Mouse (Mus musculus) kidney, embryonic 15.5 days (tissue): ENCODE measurements around the gene Htra1. TPM values are rescaled to one million over a fixed set of nuclear protein-coding genes. Genes with fewer than 3 reads are reported as not detected.

ENCODE experiments used
- ATAC-seq: fragments of 200-750 bp; cut with Nextera tagmentation; replicated peaks from 2 replicates; pipeline ENCODE4 v1.8.0; 2017; ENCODE audit warnings: moderate TSS enrichment; ENCODE audit not compliant: low FRiP score
- H3K27ac ChIP-seq: fragments of 300-500 bp; sonication (generic); 2 replicates; pipeline ENCODE4 v1.5.1; 2015; ENCODE audit warnings: mild to moderate bottlenecking, inconsistent platforms
- H3K27me3 ChIP-seq: fragments of 300-500 bp; sonication (generic); 2 replicates; pipeline ENCODE4 v1.6.1; 2015; ENCODE audit warnings: inconsistent platforms
- H3K36me3 ChIP-seq: fragments of 300-500 bp; sonication (generic); 2 replicates; pipeline ENCODE4 v1.6.1; 2015; ENCODE audit warnings: inconsistent platforms
- H3K4me1 ChIP-seq: fragments of 300-500 bp; sonication (generic); 2 replicates; pipeline ENCODE4 v1.6.1; 2015; ENCODE audit warnings: inconsistent platforms
- H3K4me2 ChIP-seq: fragments of 300-500 bp; sonication (generic); 2 replicates; pipeline ENCODE4 v1.6.1; 2015; ENCODE audit warnings: moderate library complexity, mild to moderate bottlenecking, inconsistent platforms
- H3K4me3 ChIP-seq: fragments of 300-500 bp; sonication (generic); replicated peaks from 2 replicates; pipeline ENCODE4 v1.5.1; 2015; ENCODE audit warnings: mild to moderate bottlenecking, inconsistent platforms
- H3K9ac ChIP-seq: fragments of 300-500 bp; sonication (generic); 2 replicates; pipeline ENCODE4 v1.6.1; 2015; ENCODE audit warnings: mild to moderate bottlenecking, inconsistent platforms
- H3K9me3 ChIP-seq: fragments of 300-500 bp; sonication (generic); replicated peaks from 2 replicates; pipeline ENCODE4 v1.6.1; 2016; ENCODE audit warnings: inconsistent platforms
- WGBS: fragments of 180-500 bp; shearing (Covaris S2); methylation state at CpG from one replicate; pipeline ENCODE4 v1.1.7; 2015; ENCODE audit warnings: mixed read lengths; 5-methylcytosine and 5-hydroxymethylcytosine counted together
- polyA plus RNA-seq: library from polyadenylated mRNA; unstranded; fragments of >200 nt; fragmentation: Nextera tagmentation; extraction: Ambion mirVana; gene quantifications from 2 replicates; pipeline ENCODE4 v1.2.1, GENCODE M21; 2015

Gene Htra1
- polyA plus RNA-seq, 1 experiment from 2014 or later: 14.3 TPM

GRCm38 (mm10) chr7:130969507-130969906 lies 33.6 kb downstream of the Htra1 start:
- Histone ChIP-seq H3K9me3 (no peaks in the 10 kb centered on the region), H3K4me2 (no peak overlapping the region), H3K27ac (no peak overlapping the region), H3K27me3 (no peaks in the 10 kb centered on the region), H3K36me3 (no peaks in the 10 kb centered on the region), H3K9ac (no peak overlapping the region), H3K4me1 (peaks cover 17% of the 10 kb centered on the region), H3K4me3 (no peak overlapping the region)
- WGBS: 36% methylated on average over 3 of the region's 3 CpGs
- ATAC-seq: no peak

- WGBS: 80% methylated on average over 9 of the region's 9 CpGs
- Histone ChIP-seq H3K4me2 (no peak overlapping the region), H3K9me3 (no peaks in the 10 kb centered on the region), H3K4me3 (no peak overlapping the region), H3K27ac (no peak overlapping the region), H3K36me3 (no peaks in the 10 kb centered on the region), H3K27me3 (no peaks in the 10 kb centered on the region), H3K4me1 (peaks cover 11% of the 10 kb centered on the region), H3K9ac (no peak overlapping the region)
- ATAC-seq: no peak
Measured at GRCm38 (mm10) chr7:130972767-130973166, 36.9 kb downstream of the Htra1 start.

GRCm38 (mm10) chr7:130976305-130976935 lies 40.5 kb downstream of the Htra1 start:
- WGBS: 27% methylated on average over 13 of the region's 13 CpGs
- 0 out of 2 replicates have a peak, but pooled peaks have one; percentile 49 for ATAC-seq
- peaks cover 17% of the 10 kb centered on the region for H3K4me1 ChIP-seq
- H3K27ac ChIP-seq: no peak overlapping the region
- no peaks in the 10 kb centered on the region for H3K36me3 ChIP-seq
- no peak overlapping the region for H3K9ac ChIP-seq
- H3K27me3 ChIP-seq: no peaks in the 10 kb centered on the region
- H3K9me3 ChIP-seq: no peaks in the 10 kb centered on the region
- H3K4me3 ChIP-seq: no peak overlapping the region
- H3K4me2 ChIP-seq: no peak overlapping the region

- Histone ChIP-seq H3K36me3 (no peaks in the 10 kb centered on the region), H3K4me1 (peaks cover 25% of the 10 kb centered on the region), H3K27ac (no peak overlapping the region), H3K4me2 (no peak overlapping the region), H3K9me3 (no peaks in the 10 kb centered on the region), H3K9ac (no peak overlapping the region), H3K27me3 (no peaks in the 10 kb centered on the region), H3K4me3 (no peak overlapping the region)
- 46% methylated on average over 5 of the region's 5 CpGs for WGBS
- ATAC-seq: peak; percentile 30; the same call in 1 of the 2 replicates
Measured at GRCm38 (mm10) chr7:130977794-130978521, 42.0 kb downstream of the Htra1 start.

- WGBS: 62% methylated on average over 1 of the region's 1 CpGs
- Histone ChIP-seq H3K36me3 (no peaks in the 10 kb centered on the region), H3K27me3 (no peaks in the 10 kb centered on the region), H3K4me2 (no peak overlapping the region), H3K4me3 (no peak overlapping the region), H3K4me1 (peaks cover 26% of the 10 kb centered on the region), H3K9ac (no peak overlapping the region), H3K9me3 (no peaks in the 10 kb centered on the region), H3K27ac (no peak overlapping the region)
- ATAC-seq: no peak
Measured at GRCm38 (mm10) chr7:130978545-130978944, 42.6 kb downstream of the Htra1 start.

- Histone ChIP-seq H3K27me3 (no peaks in the 10 kb centered on the region), H3K9ac (no peak overlapping the region), H3K4me3 (no peak overlapping the region), H3K4me1 (peaks cover 31% of the 10 kb centered on the region), H3K27ac (no peak overlapping the region), H3K9me3 (no peaks in the 10 kb centered on the region), H3K36me3 (no peaks in the 10 kb centered on the region), H3K4me2 (no peak overlapping the region)
- ATAC-seq: no peak
- WGBS: 92% methylated on average over 5 of the region's 5 CpGs
Measured at GRCm38 (mm10) chr7:130980130-130980529, 44.2 kb downstream of the Htra1 start.

- WGBS: 35% methylated on average over 4 of the region's 4 CpGs
- Histone ChIP-seq H3K4me1 (peaks cover 24% of the 10 kb centered on the region), H3K9me3 (no peaks in the 10 kb centered on the region), H3K4me2 (no peak overlapping the region), H3K9ac (no peak overlapping the region), H3K36me3 (no peaks in the 10 kb centered on the region), H3K4me3 (no peak overlapping the region), H3K27ac (no peak overlapping the region), H3K27me3 (no peaks in the 10 kb centered on the region)
- peak; percentile 73 for ATAC-seq
Measured at GRCm38 (mm10) chr7:130982371-130982770, 46.5 kb downstream of the Htra1 start.

GRCm38 (mm10) chr7:130982881-130983280 lies 47.0 kb downstream of the Htra1 start:
- no peak overlapping the region for H3K9ac ChIP-seq
- H3K27me3 ChIP-seq: no peaks in the 10 kb centered on the region
- H3K9me3 ChIP-seq: no peaks in the 10 kb centered on the region
- WGBS: 78% methylated on average over 3 of the region's 3 CpGs
- H3K36me3 ChIP-seq: no peaks in the 10 kb centered on the region
- H3K4me3 ChIP-seq: no peak overlapping the region
- ATAC-seq: 0 out of 2 replicates have a peak, but pooled peaks have one; percentile 29
- no peak overlapping the region for H3K27ac ChIP-seq
- no peak overlapping the region for H3K4me2 ChIP-seq
- peaks cover 19% of the 10 kb centered on the region for H3K4me1 ChIP-seq

- Histone ChIP-seq H3K27me3 (no peaks in the 10 kb centered on the region), H3K9me3 (no peaks in the 10 kb centered on the region), H3K36me3 (no peaks in the 10 kb centered on the region), H3K4me1 (peaks cover 14% of the 10 kb centered on the region), H3K27ac (no peak overlapping the region), H3K4me3 (no peak overlapping the region), H3K9ac (no peak overlapping the region), H3K4me2 (no peak overlapping the region)
- WGBS: 70% methylated on average over 7 of the region's 7 CpGs
- no peak for ATAC-seq
Measured at GRCm38 (mm10) chr7:130984294-130984693, 48.4 kb downstream of the Htra1 start.

- Histone ChIP-seq H3K9ac (no peak overlapping the region), H3K36me3 (no peaks in the 10 kb centered on the region), H3K4me2 (no peak overlapping the region), H3K9me3 (no peaks in the 10 kb centered on the region), H3K27me3 (no peaks in the 10 kb centered on the region), H3K4me3 (no peak overlapping the region), H3K27ac (no peak overlapping the region), H3K4me1 (peaks cover 14% of the 10 kb centered on the region)
- 71% methylated on average over 12 of the region's 12 CpGs for WGBS
- ATAC-seq: no peak
Measured at GRCm38 (mm10) chr7:130985193-130985592, 49.3 kb downstream of the Htra1 start.

- Histone ChIP-seq H3K9ac (no peak overlapping the region), H3K4me1 (peaks cover 14% of the 10 kb centered on the region), H3K27me3 (no peaks in the 10 kb centered on the region), H3K4me3 (no peak overlapping the region), H3K9me3 (no peaks in the 10 kb centered on the region), H3K4me2 (no peak overlapping the region), H3K36me3 (no peaks in the 10 kb centered on the region), H3K27ac (no peak overlapping the region)
- ATAC-seq: no peak
- WGBS: 63% methylated on average over 3 of the region's 3 CpGs
Measured at GRCm38 (mm10) chr7:130985716-130986115, 49.8 kb downstream of the Htra1 start.

GRCm38 (mm10) chr7:130988146-130988545 lies 52.2 kb downstream of the Htra1 start:
- ATAC-seq: no peak
- Histone ChIP-seq H3K27ac (no peak overlapping the region), H3K9me3 (no peaks in the 10 kb centered on the region), H3K9ac (no peak overlapping the region), H3K4me3 (no peak overlapping the region), H3K4me1 (peaks cover 6% of the 10 kb centered on the region; the same call in 1 of the 2 replicates), H3K27me3 (no peaks in the 10 kb centered on the region), H3K4me2 (no peak overlapping the region), H3K36me3 (no peaks in the 10 kb centered on the region)
- WGBS: 68% methylated on average over 5 of the region's 5 CpGs
